Mouse (Mus musculus): ENCODE measurements at regions not wholly inside any gene's neighbourhood (a gene's known extent, or its start where the extent isn't known, plus 50 kb on each side); places are given as distances from the start of the nearest gene placed in this dataset.

GRCm38 (mm10) chr13:44301215-44301614 is 428.1 kb upstream of the Jarid2 start:
- TF ChIP-seq CTCF (IDR thresholded peaks at IDR 0.05; ENCODE audit: low read depth) = no peak
- TF ChIP-seq EP300 (IDR thresholded peaks at IDR 0.05; ENCODE audit: low read depth) = no peak

Data from heart, postnatal 0 days (tissue).